Mouse (Mus musculus) forebrain, postnatal 0 days (tissue): ENCODE results near the gene Crocc. TPM values are rescaled to one million over a fixed set of nuclear protein-coding genes. Genes with fewer than 3 reads are reported as not detected.

Experiments used
- ATAC-seq: fragments of 200-750 bp; cut with Nextera tagmentation; 2 replicates; pipeline ENCODE4 v1.8.0; 2017; ENCODE audit warnings: mild to moderate bottlenecking, moderate library complexity
- DNase-seq: peaks from one replicate; pipeline ENCODE4 v3.0.0-alpha.2; 2015
- H3K27ac ChIP-seq: fragments of 300-500 bp; sonication (generic); 2 replicates; pipeline ENCODE4 v1.5.1; 2014; ENCODE audit warnings: low read depth, mild to moderate bottlenecking, antibody characterized with exemption, low read length, moderate library complexity, mixed read lengths
- H3K27me3 ChIP-seq: fragments of 300-500 bp; sonication (generic); 2 replicates; pipeline ENCODE4 v1.6.1; 2014; ENCODE audit warnings: mild to moderate bottlenecking, low read length, mixed read lengths; ENCODE audit not compliant: insufficient read depth
- H3K36me3 ChIP-seq: fragments of 300-500 bp; sonication (generic); 2 replicates; pipeline ENCODE4 v1.6.1; 2014; ENCODE audit warnings: mild to moderate bottlenecking, moderate library complexity; ENCODE audit not compliant: insufficient read depth
- H3K4me1 ChIP-seq: fragments of 300-500 bp; sonication (generic); 2 replicates; pipeline ENCODE4 v1.6.1; 2014; ENCODE audit warnings: antibody characterized with exemption; ENCODE audit not compliant: insufficient read depth
- H3K4me2 ChIP-seq: fragments of 300-500 bp; sonication (generic); 2 replicates; pipeline ENCODE4 v1.6.1; 2014; ENCODE audit warnings: low read depth, mild to moderate bottlenecking, moderate library complexity
- H3K4me3 ChIP-seq: fragments of 300-500 bp; sonication (generic); 2 replicates; pipeline ENCODE4 v1.5.1; 2014; ENCODE audit warnings: low read depth, low read length, mixed read lengths
- H3K9ac ChIP-seq: fragments of 300-500 bp; sonication (generic); 2 replicates; pipeline ENCODE4 v1.6.1; 2014; ENCODE audit warnings: mild to moderate bottlenecking
- H3K9me3 ChIP-seq: fragments of 300-500 bp; sonication (generic); 2 replicates; pipeline ENCODE4 v1.6.1; 2016; ENCODE audit warnings: low read length
- CTCF ChIP-seq: sonication (generic); IDR thresholded peaks from 2 replicates; pipeline ENCODE4 v1.5.1; 2016; ENCODE audit warnings: antibody characterized with exemption, control low read depth, low read depth
- WGBS: fragments of 180-500 bp; shearing (Covaris S2); extraction: QIAGEN DNeasy Blood & Tissue Kit; methylation state at CpG from one replicate; pipeline ENCODE4 v1.1.7; 2014; 5-methylcytosine and 5-hydroxymethylcytosine counted together
- polyA plus RNA-seq: library from polyadenylated mRNA; unstranded; fragments of >200 nt; fragmentation: Nextera tagmentation; extraction: Ambion mirVana; gene quantifications from 2 replicates; pipeline ENCODE4 v1.2.1, GENCODE M21; 2015
- total RNA-seq: library from RNA; depleted of rRNA; stranded (reverse); fragments of >200 nt; gene quantifications from 2 replicates; pipeline ENCODE4 v1.2.3, GENCODE M21; 2014

Gene Crocc
- total and polyA plus RNA-seq, 2 experiments from 2014 or later, result 3.8 to 43.0 TPM

DNA sequence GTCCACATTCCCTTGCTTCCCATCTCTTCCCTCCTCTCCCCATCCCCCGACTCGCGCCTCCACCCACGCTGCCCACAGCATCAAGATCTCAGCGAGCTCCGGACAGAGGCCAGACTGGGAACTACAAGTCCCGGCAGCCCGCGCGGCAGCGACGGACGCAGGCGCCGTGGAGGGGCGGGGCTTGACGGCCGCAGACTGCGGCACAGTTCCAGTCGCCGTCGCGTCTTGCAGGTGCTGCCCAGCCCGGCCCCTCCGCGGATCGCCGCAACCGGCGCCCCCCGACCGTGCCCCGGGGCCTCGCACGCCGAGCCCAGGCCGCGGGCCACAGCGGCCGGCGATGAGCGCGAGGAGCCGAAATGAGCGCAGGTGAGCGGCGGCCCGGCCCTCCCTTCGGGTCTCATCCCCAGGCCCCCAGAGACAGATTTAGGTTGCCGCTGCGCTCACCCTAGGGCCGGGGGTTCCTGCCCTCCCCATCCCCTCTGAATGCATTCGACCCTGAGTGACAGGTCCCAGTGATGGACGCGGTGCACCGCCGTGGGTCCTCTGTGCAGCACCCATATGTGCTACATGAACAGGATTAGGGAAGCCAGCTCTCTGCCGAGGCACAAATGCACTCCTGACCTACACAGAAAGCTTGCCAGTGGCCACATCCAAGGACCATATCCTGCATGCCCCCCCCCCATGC is 73.5 kb downstream of the Crocc start, which contains the start of gene Atp13a2:
TSS of gene Atp13a2 (plus strand) at position 163 of the 685 bp plus-strand sequence.
- H3K27me3 ChIP-seq, result no peaks in the 10 kb centered on the region
- TF ChIP-seq CTCF, result peak; percentile 67
- 1% methylated on average over 58 of the region's 58 CpGs for WGBS
- peak within 1 kb of the TSS; percentile 94 for H3K9ac ChIP-seq
- H3K36me3 ChIP-seq, result peaks cover 6% of the 10 kb centered on the region; the same call in 1 of the 2 replicates
- peak within 1 kb of the TSS; percentile 86 for H3K27ac ChIP-seq
- ATAC-seq (peak; percentile 91), DNase-seq (peak; percentile 94)
- H3K4me1 ChIP-seq, result peaks cover 15% of the 10 kb centered on the region
- no peaks in the 10 kb centered on the region for H3K9me3 ChIP-seq
- peak within 1 kb of the TSS; percentile 86 for H3K4me3 ChIP-seq
- H3K4me2 ChIP-seq, result peak within 1 kb of the TSS; percentile 77

DNA sequence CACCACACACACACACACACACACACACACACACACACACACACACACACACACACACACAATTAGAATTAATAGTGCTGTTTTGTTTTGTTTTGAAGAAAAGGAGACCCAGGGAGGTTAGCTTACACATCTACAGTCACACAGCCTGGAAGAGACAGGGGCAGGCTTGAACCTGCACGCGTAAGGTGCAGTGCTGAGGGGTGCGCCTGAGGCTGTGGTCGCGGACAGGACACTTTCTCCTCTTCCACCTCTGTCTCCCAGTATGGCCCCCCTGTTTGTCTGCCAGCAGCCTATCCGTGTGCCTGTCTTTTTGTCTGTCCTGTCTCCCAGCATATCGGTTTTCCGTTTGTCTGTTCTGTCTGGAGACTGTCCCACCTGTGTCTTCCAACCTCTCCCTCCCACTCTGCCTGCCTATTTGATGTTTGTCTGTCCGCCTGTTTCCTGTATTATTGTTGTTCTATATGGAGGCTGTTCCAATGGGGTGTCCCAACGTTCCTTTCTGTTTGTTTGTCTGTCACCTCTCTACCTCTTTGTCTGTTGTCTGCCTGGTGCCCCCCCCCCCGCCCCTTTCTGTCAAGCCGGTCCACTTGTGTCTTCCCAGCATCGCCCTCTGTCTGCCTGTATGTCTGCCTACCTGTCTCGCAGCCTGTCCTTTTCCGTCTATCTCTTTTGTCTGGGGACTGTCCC is 74.2 kb downstream of the Crocc start:
- WGBS, result 22% methylated on average over 15 of the region's 15 CpGs
- peak overlapping the region; percentile 86 for H3K4me3 ChIP-seq
- no peaks in the 10 kb centered on the region for H3K27me3 ChIP-seq
- H3K4me2 ChIP-seq, result peak overlapping the region; percentile 77
- peak; percentile 54 for DNase-seq
- ATAC-seq, result peak; percentile 38
- TF ChIP-seq CTCF, result no peak
- no peaks in the 10 kb centered on the region for H3K9me3 ChIP-seq
- peak overlapping the region; percentile 86 for H3K27ac ChIP-seq
- peak overlapping the region; percentile 94 for H3K9ac ChIP-seq
- H3K36me3 ChIP-seq, result peaks cover 6% of the 10 kb centered on the region; the same call in 1 of the 2 replicates
- peaks cover 15% of the 10 kb centered on the region for H3K4me1 ChIP-seq

DNA sequence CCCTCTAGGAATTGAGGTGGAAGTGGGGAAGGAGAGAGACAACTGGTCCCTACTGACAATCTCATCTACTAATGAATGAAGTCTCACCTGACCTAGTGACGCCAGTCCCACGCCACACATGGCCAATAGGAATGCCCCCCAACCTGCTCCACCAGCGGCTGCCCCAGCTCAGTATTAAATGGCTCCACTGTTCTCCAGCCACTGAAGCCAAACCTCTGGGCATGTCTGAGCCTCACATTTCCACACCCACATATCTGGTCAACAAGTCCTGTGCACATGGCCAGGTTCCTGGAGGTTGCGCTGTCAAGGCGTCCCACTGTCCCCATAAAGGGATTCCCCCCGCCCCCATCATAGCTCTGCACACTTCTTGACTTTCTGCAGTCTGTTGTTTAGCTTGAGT is 75.8 kb downstream of the Crocc start:
- TF ChIP-seq CTCF, result no peak
- Histone ChIP-seq H3K4me3 (no peak overlapping the region), H3K27me3 (no peaks in the 10 kb centered on the region), H3K36me3 (peaks cover 11% of the 10 kb centered on the region), H3K9ac (no peak overlapping the region), H3K4me1 (peaks cover 15% of the 10 kb centered on the region), H3K27ac (no peak overlapping the region), H3K4me2 (no peak overlapping the region), H3K9me3 (no peaks in the 10 kb centered on the region)
- DNase-seq (no peak), ATAC-seq (no peak)
- WGBS, result 96% methylated on average over 6 of the region's 6 CpGs

DNA sequence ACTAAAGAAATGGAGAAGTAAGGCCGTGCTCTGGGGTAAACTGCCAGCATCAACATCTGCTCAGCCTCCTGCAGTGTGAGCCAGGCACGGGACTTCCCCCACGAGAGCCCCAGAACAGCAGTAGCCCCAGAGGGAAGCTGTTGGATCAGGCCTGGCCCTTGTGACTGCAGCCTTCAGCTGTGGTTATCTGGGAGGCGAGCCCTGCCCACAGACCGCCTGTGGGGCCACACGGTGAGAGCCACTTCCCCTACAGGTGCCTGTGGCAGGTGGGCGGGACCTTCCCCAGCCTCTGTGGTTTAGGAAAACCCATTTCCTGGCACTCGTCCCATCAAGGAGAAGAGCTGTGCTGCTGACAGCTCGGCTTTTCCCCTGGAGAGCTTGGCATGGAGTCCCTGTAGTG is 76.9 kb downstream of the Crocc start:
- 15% methylated on average over 9 of the region's 9 CpGs for WGBS
- Histone ChIP-seq H3K4me1 (peaks cover 10% of the 10 kb centered on the region), H3K4me3 (no peak overlapping the region), H3K27me3 (no peaks in the 10 kb centered on the region), H3K9me3 (no peaks in the 10 kb centered on the region), H3K4me2 (no peak overlapping the region), H3K9ac (peak overlapping the region; percentile 10; the same call in 1 of the 2 replicates), H3K27ac (peak overlapping the region; percentile 59), H3K36me3 (peaks cover 17% of the 10 kb centered on the region)
- ATAC-seq (no peak), DNase-seq (no peak)
- no peak for TF ChIP-seq CTCF

DNA sequence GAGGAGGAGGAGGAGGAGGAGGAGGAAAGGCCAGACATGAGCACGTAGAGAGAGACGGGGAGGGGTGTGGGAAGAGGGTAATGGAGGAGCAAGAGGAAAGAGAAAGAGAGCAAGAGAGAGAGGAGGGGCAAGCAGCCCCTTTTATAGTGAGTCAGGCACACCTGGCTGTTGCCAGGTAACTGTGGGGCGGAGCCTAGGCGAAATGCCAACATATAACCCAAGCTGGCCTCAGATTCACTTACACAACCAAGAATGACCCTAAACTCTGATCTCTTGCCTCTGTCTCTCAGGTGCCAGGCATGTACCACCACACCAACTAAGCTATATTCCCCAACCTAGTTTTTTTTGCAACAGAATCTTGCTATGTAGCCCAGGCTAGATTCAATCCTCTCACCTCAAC is 77.5 kb downstream of the Crocc start:
- no peak for TF ChIP-seq CTCF
- Histone ChIP-seq H3K27ac (peak overlapping the region; percentile 59; the same call in 1 of the 2 replicates), H3K36me3 (peaks cover 21% of the 10 kb centered on the region), H3K4me3 (no peak overlapping the region), H3K27me3 (no peaks in the 10 kb centered on the region), H3K9ac (no peak overlapping the region), H3K4me1 (peaks cover 5% of the 10 kb centered on the region; the same call in 1 of the 2 replicates), H3K4me2 (no peak overlapping the region), H3K9me3 (no peaks in the 10 kb centered on the region)
- WGBS, result 62% methylated on average over 4 of the region's 4 CpGs
- ATAC-seq, result no peak
- no peak for DNase-seq

DNA sequence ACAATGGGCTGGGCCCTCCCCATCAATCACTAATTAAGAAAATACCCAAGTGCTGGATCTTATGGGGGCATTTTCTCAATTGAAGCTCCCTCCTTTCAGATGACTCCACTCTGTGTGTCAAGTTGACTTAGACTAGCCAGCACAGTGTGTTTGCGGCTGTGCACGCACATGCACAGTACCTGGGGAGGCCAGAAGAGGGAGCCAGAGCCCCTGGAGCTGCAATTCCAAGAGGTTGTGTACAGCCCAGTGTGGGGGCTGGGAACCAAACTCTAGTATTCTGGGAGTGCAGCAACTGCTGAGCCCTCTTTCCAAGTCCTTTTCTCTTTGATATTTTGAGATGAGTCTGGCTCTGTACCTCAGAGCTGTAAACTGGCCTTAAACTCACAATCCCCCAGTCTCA is 78.7 kb downstream of the Crocc start:
- H3K4me1 ChIP-seq, result no peaks in the 10 kb centered on the region
- H3K4me3 ChIP-seq, result no peak overlapping the region
- DNase-seq (no peak), ATAC-seq (no peak)
- WGBS, result 91% methylated on average over 2 of the region's 2 CpGs
- H3K9me3 ChIP-seq, result no peaks in the 10 kb centered on the region
- peak; percentile 39 for TF ChIP-seq CTCF
- no peak overlapping the region for H3K27ac ChIP-seq
- H3K36me3 ChIP-seq, result peaks cover 33% of the 10 kb centered on the region
- no peaks in the 10 kb centered on the region for H3K27me3 ChIP-seq
- H3K4me2 ChIP-seq, result no peak overlapping the region
- no peak overlapping the region for H3K9ac ChIP-seq
